In the genomic region with DNA sequence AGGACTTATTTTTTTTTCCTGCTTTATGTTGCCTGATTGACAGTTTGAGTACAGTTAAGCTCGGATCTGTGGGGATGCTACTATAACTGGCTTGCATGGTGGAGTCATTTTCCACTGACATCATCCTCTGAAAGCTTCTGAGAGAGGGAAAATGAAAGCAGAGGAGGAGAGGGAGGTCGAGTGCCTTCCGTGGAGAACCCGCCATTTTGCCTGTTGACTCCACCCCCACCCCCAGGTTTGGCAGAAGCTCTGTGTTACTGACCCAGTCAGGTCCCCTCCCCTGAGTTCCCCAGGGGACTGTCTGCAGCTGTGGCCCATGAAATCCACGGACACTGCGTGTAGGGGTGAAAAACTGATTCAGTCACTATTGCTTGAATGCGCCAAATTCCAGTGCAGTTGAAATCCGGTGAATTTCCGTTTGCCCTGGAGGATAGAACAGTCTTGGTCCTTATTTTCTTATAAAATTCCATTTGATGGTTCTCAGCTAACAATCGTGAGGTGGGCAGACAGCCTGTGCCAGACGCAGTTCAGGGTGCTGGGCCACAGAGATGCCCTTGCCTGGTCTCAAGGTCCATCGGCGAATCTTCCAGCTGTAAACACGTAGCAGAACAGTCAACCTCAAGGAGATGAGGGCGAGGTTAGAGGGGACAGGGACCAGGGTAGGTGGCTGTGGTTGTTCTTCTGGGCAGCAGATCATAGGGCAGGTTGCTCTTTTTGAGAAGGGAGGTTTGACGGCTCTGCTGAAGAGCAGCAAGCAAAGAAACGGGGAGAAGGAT, we compare ENCODE assay signal across 9 mouse cellular contexts. TPM values are rescaled to one million over a fixed set of nuclear protein-coding genes. Genes with fewer than 3 reads are reported as not detected.
DNase-seq lines count a peak whose midpoint lies in the region; ATAC-seq and TF ChIP-seq lines count a peak whose summit lies in the region.
"Had no signal": no experiment of that assay in that cellular context is flagged by ENCODE, and none has a peak within 500 bp of the region (broad histone marks: within the 10 kb centered on the region; RNA-seq: fewer than 3 reads in every experiment).

No protein-coding gene starts in this region.

- no peaks in the 10 kb centered on the region for H3K9me3 ChIP-seq in forebrain, postnatal 0 days (ENCODE audit: low read length)
- H3K9me3 ChIP-seq in forebrain, embryonic 12.5 days, result no peaks in the 10 kb centered on the region
- H3K9me3 ChIP-seq in kidney, embryonic 15.5 days (replicated peaks), result no peaks in the 10 kb centered on the region
- H3K9me3 ChIP-seq: G1E had no signal

- no peaks in the 10 kb centered on the region for H3K4me1 ChIP-seq in forebrain, postnatal 0 days (ENCODE audit: insufficient read depth)
- peaks cover 30% of the 10 kb centered on the region for H3K4me1 ChIP-seq in forebrain, embryonic 12.5 days
- peaks cover 75% of the 10 kb centered on the region for H3K4me1 ChIP-seq in kidney, embryonic 15.5 days

- no peak overlapping the region for H3K9ac ChIP-seq in forebrain, postnatal 0 days
- H3K9ac ChIP-seq in forebrain, embryonic 12.5 days, result no peak overlapping the region
- H3K9ac ChIP-seq in kidney, embryonic 15.5 days, result no peak overlapping the region

- H3K4me3 ChIP-seq in forebrain, postnatal 0 days (ENCODE audit: low read depth, low read length), result no peak overlapping the region
- H3K4me3 ChIP-seq in forebrain, embryonic 12.5 days (replicated peaks), result no peak overlapping the region
- no peak overlapping the region for H3K4me3 ChIP-seq in kidney, embryonic 15.5 days (replicated peaks)

- 71% methylated on average over 17 of the region's 17 CpGs for WGBS in forebrain, postnatal 0 days
- 80% methylated on average over 17 of the region's 17 CpGs for WGBS in forebrain, embryonic 12.5 days
- WGBS in kidney, embryonic 15.5 days, result 43% methylated on average over 17 of the region's 17 CpGs

- no peaks in the 10 kb centered on the region for H3K36me3 ChIP-seq in forebrain, postnatal 0 days (ENCODE audit: insufficient read depth)
- H3K36me3 ChIP-seq in forebrain, embryonic 12.5 days (replicated peaks), result no peaks in the 10 kb centered on the region
- H3K36me3 ChIP-seq in kidney, embryonic 15.5 days, result no peaks in the 10 kb centered on the region

- TF ChIP-seq CTCF in forebrain, postnatal 0 days (IDR thresholded peaks at IDR 0.05; ENCODE audit: low read depth), result no peak

- no peaks in the 10 kb centered on the region for H3K27me3 ChIP-seq in forebrain, postnatal 0 days (ENCODE audit: insufficient read depth, low read length)
- no peaks in the 10 kb centered on the region for H3K27me3 ChIP-seq in forebrain, embryonic 12.5 days
- no peaks in the 10 kb centered on the region for H3K27me3 ChIP-seq in kidney, embryonic 15.5 days

- ATAC-seq in forebrain, postnatal 0 days, result peak; percentile 43; the same call in 1 of the 2 replicates
- no peak for ATAC-seq in forebrain, embryonic 12.5 days (ENCODE audit: low FRiP score)
- ATAC-seq in kidney, embryonic 15.5 days (replicated peaks; ENCODE audit: low FRiP score), result no peak

- H3K4me2 ChIP-seq in forebrain, postnatal 0 days (ENCODE audit: low read depth), result no peak overlapping the region
- H3K4me2 ChIP-seq in forebrain, embryonic 12.5 days, result no peak overlapping the region
- H3K4me2 ChIP-seq in kidney, embryonic 15.5 days, result peak overlapping the region; percentile 46

- H3K27ac ChIP-seq in forebrain, postnatal 0 days (ENCODE audit: low read depth, low read length), result no peak overlapping the region
- H3K27ac ChIP-seq in forebrain, embryonic 12.5 days, result no peak overlapping the region
- H3K27ac ChIP-seq in kidney, embryonic 15.5 days, result peak overlapping the region; percentile 93

- no peak for DNase-seq in forebrain, postnatal 0 days
- peak; percentile 25 for DNase-seq in CD4-positive helper T cell, adult 2 months (ENCODE audit: low read depth, low spot score)
- DNase-seq in gastrocnemius, adult 18-20 months (ENCODE audit: low spot score), result peak; percentile 78
- DNase-seq in thymus, postnatal 0 days (ENCODE audit: low spot score), result no peak
- DNase-seq in yolk sac, embryonic 10.5 days (ENCODE audit: low spot score), result no peak
- no peak for DNase-seq in layer of hippocampus, postnatal 36 days

RNA-seq across cellular contexts. Expression of gene Mbnl2, which starts 20.9 kb away (rescaled TPM):
- total RNA-seq in forebrain, postnatal 0 days (2014; rRNA removed), result 38.9 and 58.6 TPM in 2 replicates
- polyA plus RNA-seq in forebrain, postnatal 0 days (2015; fragmentation: Nextera tagmentation; extraction: Ambion mirVana), result 17.1 and 23.9 TPM in 2 replicates
- 29.4 and 32.5 TPM in 2 replicates for polyA plus RNA-seq in forebrain, embryonic 12.5 days (2016; fragmentation: Nextera tagmentation; extraction: Ambion mirVana)
- 100 to 1,000 TPM; 299 to 300 TPM for total RNA-seq in gastrocnemius, adult 18-20 months (2021)
- polyA plus RNA-seq in kidney, embryonic 15.5 days (2015; fragmentation: Nextera tagmentation; extraction: Ambion mirVana), result 91.4 and 91.7 TPM in 2 replicates
- polyA plus RNA-seq in thymus, postnatal 0 days (2015; fragmentation: Nextera tagmentation; extraction: Ambion mirVana), result 81.9 and 91.2 TPM in 2 replicates
- total RNA-seq in layer of hippocampus, postnatal 36 days (2021), result 100 to 1,000 TPM; 249 TPM

Comparison
In these comparisons a context has a peak if more than half of its experiments do, and no peak if none do; other contexts are left out.
1. DNase-seq: peak in CD4-positive helper T cell, adult 2 months (single experiment) and gastrocnemius, adult 18-20 months (single experiment); none in forebrain, postnatal 0 days (single experiment), thymus, postnatal 0 days (single experiment), yolk sac, embryonic 10.5 days (single experiment) and layer of hippocampus, postnatal 36 days (0 of 2).